Mouse (Mus musculus) kidney, embryonic 16.5 days (tissue): ENCODE data around the gene Rpl6. TPM values are rescaled to one million over a fixed set of nuclear protein-coding genes. Genes with fewer than 3 reads are reported as not detected.

Experiments
- ATAC-seq: fragments of 200-750 bp; cut with Nextera tagmentation; 2 replicates; pipeline ENCODE4 v1.8.0; 2017; ENCODE audit warnings: moderate TSS enrichment; ENCODE audit not compliant: low FRiP score, low TSS enrichment
- H3K27ac ChIP-seq: fragments of 300-500 bp; sonication (generic); 2 replicates; pipeline ENCODE4 v1.5.1; 2014; ENCODE audit warnings: low read length
- H3K27me3 ChIP-seq: fragments of 300-500 bp; sonication (generic); 2 replicates; pipeline ENCODE4 v1.6.1; 2014; ENCODE audit warnings: low read length, control low read depth, mixed read lengths; ENCODE audit not compliant: insufficient read depth
- H3K36me3 ChIP-seq: fragments of 300-500 bp; sonication (generic); 2 replicates; pipeline ENCODE4 v1.6.1; 2014; ENCODE audit warnings: low read length, control low read depth, mixed read lengths; ENCODE audit not compliant: insufficient read depth
- H3K4me1 ChIP-seq: fragments of 300-500 bp; sonication (generic); 2 replicates; pipeline ENCODE4 v1.6.1; 2014; ENCODE audit warnings: low read length, control low read depth, mixed read lengths; ENCODE audit not compliant: insufficient read depth
- H3K4me2 ChIP-seq: fragments of 300-500 bp; sonication (generic); replicated peaks from 2 replicates; pipeline ENCODE4 v1.6.1; 2014; ENCODE audit warnings: low read depth, low read length
- H3K4me3 ChIP-seq: fragments of 300-500 bp; sonication (generic); 2 replicates; pipeline ENCODE4 v1.5.1; 2014; ENCODE audit warnings: mild to moderate bottlenecking, low read length
- H3K9ac ChIP-seq: fragments of 300-500 bp; sonication (generic); replicated peaks from 2 replicates; pipeline ENCODE4 v1.6.1; 2014; ENCODE audit warnings: low read length
- H3K9me3 ChIP-seq: fragments of 300-500 bp; sonication (generic); 2 replicates; pipeline ENCODE4 v1.6.1; 2016; ENCODE audit warnings: low read length, control low read depth
- WGBS: fragments of 180-500 bp; shearing (Covaris S2); extraction: QIAGEN DNeasy Blood & Tissue Kit; methylation state at CpG from one replicate; pipeline ENCODE4 v1.1.7; 2014; 5-methylcytosine and 5-hydroxymethylcytosine counted together
- polyA plus RNA-seq: library from polyadenylated mRNA; unstranded; fragments of >200 nt; fragmentation: Nextera tagmentation; extraction: Ambion mirVana; gene quantifications from 2 replicates; pipeline ENCODE4 v1.2.1, GENCODE M21; 2015

Rpl6 gene
- polyA plus RNA-seq, 1 experiment from 2014 or later, result 575 TPM

GRCm38 (mm10) chr5:121230811-121231210, 26.5 kb downstream of the Rpl6 start:
- Histone ChIP-seq H3K27ac (no peak overlapping the region), H3K4me1 (no peaks in the 10 kb centered on the region), H3K27me3 (no peaks in the 10 kb centered on the region), H3K9ac (no peak overlapping the region), H3K4me3 (no peak overlapping the region), H3K4me2 (no peak overlapping the region), H3K9me3 (no peaks in the 10 kb centered on the region), H3K36me3 (no peaks in the 10 kb centered on the region)
- no peak for ATAC-seq
- 82% methylated on average over 9 of the region's 9 CpGs for WGBS

GRCm38 (mm10) chr5:121232789-121233188, 28.5 kb downstream of the Rpl6 start:
- ATAC-seq, result no peak
- WGBS, result 100% methylated on average over 1 of the region's 1 CpGs
- Histone ChIP-seq H3K4me3 (no peak overlapping the region), H3K9me3 (no peaks in the 10 kb centered on the region), H3K27me3 (no peaks in the 10 kb centered on the region), H3K4me2 (no peak overlapping the region), H3K27ac (no peak overlapping the region), H3K4me1 (no peaks in the 10 kb centered on the region), H3K36me3 (no peaks in the 10 kb centered on the region), H3K9ac (no peak overlapping the region)

- ATAC-seq, result no peak
- no peaks in the 10 kb centered on the region for H3K36me3 ChIP-seq
- H3K27ac ChIP-seq, result no peak overlapping the region
- WGBS, result 85% methylated on average over 2 of the region's 2 CpGs
- no peak overlapping the region for H3K4me3 ChIP-seq
- no peaks in the 10 kb centered on the region for H3K4me1 ChIP-seq
- no peaks in the 10 kb centered on the region for H3K27me3 ChIP-seq
- no peak overlapping the region for H3K9ac ChIP-seq
- no peak overlapping the region for H3K4me2 ChIP-seq
- no peaks in the 10 kb centered on the region for H3K9me3 ChIP-seq
These were observed 29.4 kb downstream of the Rpl6 start for GRCm38 (mm10) chr5:121233726-121234125.

- no peaks in the 10 kb centered on the region for H3K27me3 ChIP-seq
- H3K27ac ChIP-seq, result no peak overlapping the region
- H3K36me3 ChIP-seq, result no peaks in the 10 kb centered on the region
- no peak for ATAC-seq
- no peak overlapping the region for H3K4me2 ChIP-seq
- H3K9me3 ChIP-seq, result no peaks in the 10 kb centered on the region
- 61% methylated on average over 5 of the region's 5 CpGs for WGBS
- no peaks in the 10 kb centered on the region for H3K4me1 ChIP-seq
- no peak overlapping the region for H3K9ac ChIP-seq
- H3K4me3 ChIP-seq, result no peak overlapping the region
These were observed 31.9 kb downstream of the Rpl6 start for GRCm38 (mm10) chr5:121236171-121236570.

- 77% methylated on average over 2 of the region's 2 CpGs for WGBS
These were observed 33.9 kb downstream of the Rpl6 start for GRCm38 (mm10) chr5:121238208-121238607.

GRCm38 (mm10) chr5:121239846-121240245, 35.6 kb downstream of the Rpl6 start:
- WGBS, result 58% methylated on average over 5 of the region's 5 CpGs
- no peaks in the 10 kb centered on the region for H3K36me3 ChIP-seq

More at GRCm38 (mm10) chr5:121238208-121238607, 33.9 kb downstream of the Rpl6 start:
- Histone ChIP-seq H3K36me3 (no peaks in the 10 kb centered on the region), H3K4me1 (no peaks in the 10 kb centered on the region), H3K27ac (no peak overlapping the region), H3K9ac (no peak overlapping the region), H3K9me3 (no peaks in the 10 kb centered on the region), H3K4me2 (no peak overlapping the region), H3K27me3 (no peaks in the 10 kb centered on the region), H3K4me3 (no peak overlapping the region)
- ATAC-seq, result no peak

GRCm38 (mm10) chr5:121241182-121241581, 36.9 kb downstream of the Rpl6 start:
- no peak overlapping the region for H3K27ac ChIP-seq
- no peak for ATAC-seq
- H3K36me3 ChIP-seq, result no peaks in the 10 kb centered on the region
- H3K9ac ChIP-seq, result no peak overlapping the region
- H3K4me1 ChIP-seq, result no peaks in the 10 kb centered on the region
- no peaks in the 10 kb centered on the region for H3K27me3 ChIP-seq
- H3K4me2 ChIP-seq, result no peak overlapping the region
- no peaks in the 10 kb centered on the region for H3K9me3 ChIP-seq
- H3K4me3 ChIP-seq, result no peak overlapping the region

More at GRCm38 (mm10) chr5:121239846-121240245, 35.6 kb downstream of the Rpl6 start:
- no peak overlapping the region for H3K9ac ChIP-seq
- H3K27ac ChIP-seq, result no peak overlapping the region
- no peak overlapping the region for H3K4me2 ChIP-seq
- no peak overlapping the region for H3K4me3 ChIP-seq
- H3K4me1 ChIP-seq, result no peaks in the 10 kb centered on the region
- H3K27me3 ChIP-seq, result no peaks in the 10 kb centered on the region
- ATAC-seq, result no peak
- no peaks in the 10 kb centered on the region for H3K9me3 ChIP-seq

GRCm38 (mm10) chr5:121242261-121242660, 38.0 kb downstream of the Rpl6 start:
- no peaks in the 10 kb centered on the region for H3K36me3 ChIP-seq
- H3K4me3 ChIP-seq, result no peak overlapping the region
- no peak for ATAC-seq
- no peaks in the 10 kb centered on the region for H3K27me3 ChIP-seq
- H3K9me3 ChIP-seq, result no peaks in the 10 kb centered on the region
- no peak overlapping the region for H3K9ac ChIP-seq
- 62% methylated on average over 1 of the region's 1 CpGs for WGBS
- H3K4me2 ChIP-seq, result no peak overlapping the region
- no peak overlapping the region for H3K27ac ChIP-seq
- no peaks in the 10 kb centered on the region for H3K4me1 ChIP-seq

- Histone ChIP-seq H3K27me3 (no peaks in the 10 kb centered on the region), H3K4me2 (no peak overlapping the region), H3K27ac (no peak overlapping the region), H3K9ac (no peak overlapping the region), H3K36me3 (no peaks in the 10 kb centered on the region), H3K4me1 (no peaks in the 10 kb centered on the region), H3K4me3 (no peak overlapping the region), H3K9me3 (no peaks in the 10 kb centered on the region)
- WGBS, result 80% methylated on average over 1 of the region's 1 CpGs
- no peak for ATAC-seq
These were observed 38.4 kb downstream of the Rpl6 start for GRCm38 (mm10) chr5:121242701-121243100.

GRCm38 (mm10) chr5:121243676-121244364, 39.5 kb downstream of the Rpl6 start:
- no peak for ATAC-seq
- WGBS, result 74% methylated on average over 1 of the region's 1 CpGs
- no peak overlapping the region for H3K4me3 ChIP-seq
- no peak overlapping the region for H3K9ac ChIP-seq
- no peaks in the 10 kb centered on the region for H3K4me1 ChIP-seq
- H3K36me3 ChIP-seq, result no peaks in the 10 kb centered on the region
- H3K4me2 ChIP-seq, result no peak overlapping the region
- H3K9me3 ChIP-seq, result no peaks in the 10 kb centered on the region
- no peaks in the 10 kb centered on the region for H3K27me3 ChIP-seq
- H3K27ac ChIP-seq, result no peak overlapping the region
